Mouse (Mus musculus) ES-Bruce4 (cell line): ENCODE data around the gene Krtap4-13.
"Not testable (repeated sequence)": the region's sequence is repeated elsewhere in the genome, so short reads cannot be mapped to it uniquely, and the experiment has no call there.

Experiments used
- CTCF ChIP-seq: IDR thresholded peaks from one replicate; pipeline ENCODE4 v1.8.1; 2011; ENCODE audit warnings: low read depth, low read length
- POLR2A ChIP-seq: IDR thresholded peaks from one replicate; pipeline ENCODE4 v1.8.1; 2011; ENCODE audit warnings: low read length; ENCODE audit not compliant: insufficient read depth

- TF ChIP-seq CTCF, POLR2A: not testable (repeated sequence)
Measured at GRCm38 (mm10) chr11:99815566-99815965, 5.9 kb upstream of the Krtap4-13 start, which contains the start of gene Gm11564.
